Mouse (Mus musculus) ES-Bruce4 (cell line): ENCODE data around the gene Lamb3. TPM values are rescaled to one million over a fixed set of nuclear protein-coding genes. Genes with fewer than 3 reads are reported as not detected.

ENCODE experiments used
- H3K27ac ChIP-seq: 2 replicates; pipeline ENCODE4 v1.5.1; 2012; ENCODE audit warnings: low read length, inconsistent platforms; ENCODE audit not compliant: insufficient read depth
- H3K27me3 ChIP-seq: 2 replicates; pipeline ENCODE4 v1.6.1; 2012; ENCODE audit warnings: mild to moderate bottlenecking, low read length, inconsistent platforms; ENCODE audit not compliant: control insufficient read depth, poor library complexity, insufficient read depth, severe bottlenecking
- H3K36me3 ChIP-seq: 2 replicates; pipeline ENCODE4 v1.6.1; 2012; ENCODE audit warnings: inconsistent platforms, mild to moderate bottlenecking, low read length, moderate library complexity; ENCODE audit not compliant: control insufficient read depth, poor library complexity, insufficient read depth, severe bottlenecking
- H3K4me1 ChIP-seq: one replicate; pipeline ENCODE4 v1.8.1; 2011; ENCODE audit warnings: low read length; ENCODE audit not compliant: control insufficient read depth, insufficient read depth
- H3K4me3 ChIP-seq: 2 replicates; pipeline ENCODE4 v1.5.1; 2011; ENCODE audit warnings: low read depth, mild to moderate bottlenecking, low read length
- H3K9ac ChIP-seq: 2 replicates; pipeline ENCODE4 v1.6.1; 2012; ENCODE audit warnings: low read depth, mild to moderate bottlenecking, inconsistent platforms; ENCODE audit not compliant: poor library complexity, severe bottlenecking
- H3K9me3 ChIP-seq: replicated peaks from 2 replicates; pipeline ENCODE4 v1.6.1; 2012; ENCODE audit warnings: mild to moderate bottlenecking, low read length, inconsistent platforms; ENCODE audit not compliant: control insufficient read depth, poor library complexity, insufficient read depth, severe bottlenecking
- CTCF ChIP-seq: IDR thresholded peaks from one replicate; pipeline ENCODE4 v1.8.1; 2011; ENCODE audit warnings: low read depth, low read length
- EP300 ChIP-seq: IDR thresholded peaks from 2 replicates; pipeline ENCODE4 v1.6.1; 2011; ENCODE audit warnings: low read depth, low read length; ENCODE audit not compliant: insufficient read depth
- POLR2A ChIP-seq: IDR thresholded peaks from one replicate; pipeline ENCODE4 v1.8.1; 2011; ENCODE audit warnings: low read length; ENCODE audit not compliant: insufficient read depth
- polyA plus RNA-seq: library from polyadenylated mRNA; stranded (reverse); fragments of >200 nt; gene quantifications from 2 replicates; pipeline ENCODE4 v1.2.4, GENCODE M21; 2011; ENCODE audit warnings: low read depth; ENCODE audit not compliant: missing spikeins, insufficient read depth, insufficient read length

Gene Lamb3
- polyA plus RNA-seq, 1 experiment: 6.4 TPM

DNA sequence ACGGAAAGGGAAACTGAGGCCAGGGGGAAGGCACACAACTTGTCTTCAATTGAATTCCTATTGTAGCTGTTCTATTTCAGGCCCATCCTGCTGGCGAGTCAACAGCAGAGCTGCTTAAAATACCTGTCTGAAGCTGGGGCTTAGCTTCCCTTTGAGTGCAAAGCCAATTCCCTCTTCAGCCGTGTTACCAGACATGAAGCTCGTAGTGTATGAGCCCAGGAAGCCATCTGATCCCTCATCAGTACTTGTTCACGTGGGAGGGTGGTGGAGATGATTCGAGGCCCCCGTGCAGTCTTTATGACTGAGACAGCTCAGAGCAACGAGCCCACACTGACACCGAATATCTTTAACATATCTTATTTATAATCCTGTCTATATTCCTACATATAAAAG lies 108.9 kb downstream of the Lamb3 start:
- H3K9me3 ChIP-seq: no peaks in the 10 kb centered on the region
- H3K4me3 ChIP-seq: no peak overlapping the region
- no peaks in the 10 kb centered on the region for H3K4me1 ChIP-seq
- no peak for TF ChIP-seq EP300
- TF ChIP-seq POLR2A: no peak
- TF ChIP-seq CTCF: no peak
- no peak overlapping the region for H3K27ac ChIP-seq
- no peaks in the 10 kb centered on the region for H3K27me3 ChIP-seq
- no peak overlapping the region for H3K9ac ChIP-seq
- H3K36me3 ChIP-seq: no peaks in the 10 kb centered on the region

DNA sequence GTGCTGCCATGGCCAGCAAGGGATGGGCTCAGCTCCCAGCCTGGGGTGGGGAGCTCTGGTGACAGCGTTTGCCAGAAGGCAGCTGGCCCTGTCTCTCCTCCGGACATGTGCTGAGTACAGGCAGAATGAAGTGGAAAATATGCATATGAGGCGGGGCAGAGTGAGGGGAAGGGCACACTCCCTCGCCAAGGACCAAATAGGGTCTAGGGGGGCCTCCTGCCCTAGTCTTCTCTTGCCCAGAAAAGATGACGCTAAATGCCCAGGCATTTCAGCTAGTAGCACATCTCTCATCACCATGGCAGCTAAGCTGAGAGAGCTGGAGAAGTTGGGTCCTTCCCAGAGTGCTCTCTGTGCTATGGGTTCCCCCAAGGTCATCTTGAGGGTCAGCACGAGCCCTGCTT lies 109.7 kb downstream of the Lamb3 start:
- Histone ChIP-seq H3K36me3 (no peaks in the 10 kb centered on the region), H3K9me3 (no peaks in the 10 kb centered on the region), H3K27me3 (no peaks in the 10 kb centered on the region), H3K4me1 (no peaks in the 10 kb centered on the region), H3K9ac (no peak overlapping the region), H3K27ac (no peak overlapping the region), H3K4me3 (no peak overlapping the region)
- TF ChIP-seq CTCF (no peak), POLR2A (no peak), EP300 (no peak)

DNA sequence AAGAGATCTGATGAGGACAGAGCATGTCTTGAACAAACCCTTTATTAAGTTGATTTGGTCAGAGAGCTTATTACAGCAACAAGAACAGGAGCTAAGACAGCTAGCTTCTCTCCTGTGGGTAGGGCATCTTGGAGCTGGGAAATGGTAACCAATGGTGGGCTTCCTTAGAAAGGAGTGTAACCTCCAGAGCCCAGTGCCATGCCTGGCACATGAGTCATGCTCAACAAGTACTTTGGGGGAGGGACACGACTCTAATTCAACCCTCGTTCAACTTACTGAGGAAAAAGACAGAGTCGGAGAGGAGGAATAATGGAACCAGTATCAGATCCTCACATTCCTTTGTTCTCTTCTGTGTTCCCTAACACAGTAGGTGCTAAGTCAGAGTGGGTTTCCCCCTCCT lies 112.2 kb downstream of the Lamb3 start:
- no peaks in the 10 kb centered on the region for H3K9me3 ChIP-seq
- no peaks in the 10 kb centered on the region for H3K36me3 ChIP-seq
- TF ChIP-seq POLR2A: no peak
- no peak for TF ChIP-seq EP300
- TF ChIP-seq CTCF: no peak
- H3K27ac ChIP-seq: no peak overlapping the region
- no peaks in the 10 kb centered on the region for H3K27me3 ChIP-seq
- no peaks in the 10 kb centered on the region for H3K4me1 ChIP-seq
- H3K9ac ChIP-seq: no peak overlapping the region
- H3K4me3 ChIP-seq: no peak overlapping the region

DNA sequence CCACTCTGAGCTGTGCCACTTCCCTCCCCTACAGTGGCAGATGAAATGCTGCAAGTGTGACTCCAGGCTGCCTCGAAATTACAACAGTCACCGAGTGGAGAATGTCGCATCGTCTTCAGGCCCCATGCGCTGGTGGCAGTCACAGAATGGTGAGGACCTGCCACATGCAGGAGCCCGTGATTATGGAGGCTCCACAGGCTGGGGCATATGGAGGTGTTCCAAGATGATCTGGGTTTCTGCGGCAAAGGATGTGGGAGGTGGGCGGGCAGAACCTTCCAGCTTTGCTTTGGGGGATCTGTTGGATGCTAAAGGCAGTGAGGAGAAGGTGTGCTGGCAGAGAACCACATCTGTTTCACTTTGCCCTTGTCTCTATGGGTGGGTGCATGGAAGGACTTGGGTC lies 112.9 kb downstream of the Lamb3 start:
- TF ChIP-seq CTCF (no peak), EP300 (no peak), POLR2A (no peak)
- Histone ChIP-seq H3K9me3 (no peaks in the 10 kb centered on the region), H3K4me3 (no peak overlapping the region), H3K27me3 (no peaks in the 10 kb centered on the region), H3K27ac (no peak overlapping the region), H3K9ac (no peak overlapping the region), H3K36me3 (no peaks in the 10 kb centered on the region), H3K4me1 (no peaks in the 10 kb centered on the region)

DNA sequence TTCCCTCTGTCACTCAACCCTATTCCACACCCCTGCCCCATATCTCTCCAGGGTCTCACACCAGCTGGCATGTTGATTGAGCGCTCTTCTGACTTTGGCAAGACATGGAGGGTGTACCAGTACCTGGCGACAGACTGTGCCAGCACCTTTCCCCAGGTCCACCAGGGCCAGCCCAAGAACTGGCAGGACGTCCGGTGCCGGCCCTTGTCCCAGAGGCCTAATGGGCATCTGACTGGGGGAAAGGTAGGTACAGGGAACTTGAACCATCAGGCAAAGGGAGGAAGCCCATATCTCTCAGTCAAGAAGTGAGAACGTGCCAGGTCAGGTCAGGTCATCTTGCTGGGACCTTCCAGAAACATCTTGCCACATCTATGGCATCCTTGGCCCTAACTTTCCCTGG lies 116.2 kb downstream of the Lamb3 start:
- H3K9ac ChIP-seq: no peak overlapping the region
- no peaks in the 10 kb centered on the region for H3K27me3 ChIP-seq
- H3K4me1 ChIP-seq: no peaks in the 10 kb centered on the region
- no peak overlapping the region for H3K4me3 ChIP-seq
- TF ChIP-seq CTCF (no peak), POLR2A (no peak), EP300 (no peak)
- no peaks in the 10 kb centered on the region for H3K9me3 ChIP-seq
- H3K36me3 ChIP-seq: no peaks in the 10 kb centered on the region
- H3K27ac ChIP-seq: no peak overlapping the region

DNA sequence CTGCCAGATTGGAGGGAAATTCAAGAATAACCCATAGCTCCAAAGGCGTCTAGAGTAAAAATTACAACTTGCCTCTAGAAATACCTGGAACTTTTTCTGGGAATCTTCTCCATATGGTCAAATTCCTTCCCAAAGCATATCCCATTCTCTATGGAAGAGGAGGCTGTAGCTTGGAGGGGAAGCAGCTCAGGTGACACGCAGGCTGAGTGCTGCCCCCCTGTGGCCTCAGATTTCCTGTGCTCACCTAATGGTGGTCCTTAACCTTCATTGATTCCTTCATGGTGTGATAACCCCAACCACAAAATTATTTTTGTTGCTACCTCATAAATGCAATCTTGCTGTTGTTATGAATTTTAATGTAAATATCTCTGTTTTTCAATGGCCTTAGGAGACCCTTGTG lies 116.7 kb downstream of the Lamb3 start:
- Histone ChIP-seq H3K9me3 (no peaks in the 10 kb centered on the region), H3K4me3 (no peak overlapping the region), H3K27me3 (no peaks in the 10 kb centered on the region), H3K4me1 (no peaks in the 10 kb centered on the region), H3K36me3 (no peaks in the 10 kb centered on the region), H3K27ac (no peak overlapping the region), H3K9ac (no peak overlapping the region)
- no peak for TF ChIP-seq POLR2A
- TF ChIP-seq CTCF: peak; percentile 78
- TF ChIP-seq EP300: no peak

DNA sequence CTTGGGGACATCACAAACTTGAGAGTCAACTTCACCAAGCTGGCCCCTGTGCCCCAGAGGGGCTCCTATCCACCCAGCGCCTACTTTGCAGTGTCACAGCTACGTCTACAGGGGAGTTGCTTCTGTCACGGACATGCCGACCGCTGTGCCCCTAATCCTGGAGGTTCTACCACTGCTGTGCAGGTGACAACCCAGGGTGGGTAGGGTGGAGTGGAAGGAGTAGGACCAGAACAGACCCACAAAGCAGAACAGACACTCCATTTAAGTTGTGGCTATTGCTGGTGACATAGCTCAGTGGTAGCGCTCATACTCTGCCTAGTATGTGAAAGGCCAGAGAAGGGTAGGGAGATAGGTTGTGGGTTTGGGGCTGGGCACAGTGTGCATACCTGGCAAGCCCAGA lies 118.4 kb downstream of the Lamb3 start:
- no peaks in the 10 kb centered on the region for H3K36me3 ChIP-seq
- no peak overlapping the region for H3K4me3 ChIP-seq
- H3K4me1 ChIP-seq: no peaks in the 10 kb centered on the region
- no peaks in the 10 kb centered on the region for H3K27me3 ChIP-seq
- no peaks in the 10 kb centered on the region for H3K9me3 ChIP-seq
- TF ChIP-seq EP300 (no peak), POLR2A (no peak), CTCF (no peak)
- no peak overlapping the region for H3K9ac ChIP-seq
- H3K27ac ChIP-seq: no peak overlapping the region
